Mouse (Mus musculus): ENCODE measurements around the gene Mms19.
A peak's percentile ranks its signal among the peaks of the same experiment; 100 is the strongest.

The Mms19 gene

DNA sequence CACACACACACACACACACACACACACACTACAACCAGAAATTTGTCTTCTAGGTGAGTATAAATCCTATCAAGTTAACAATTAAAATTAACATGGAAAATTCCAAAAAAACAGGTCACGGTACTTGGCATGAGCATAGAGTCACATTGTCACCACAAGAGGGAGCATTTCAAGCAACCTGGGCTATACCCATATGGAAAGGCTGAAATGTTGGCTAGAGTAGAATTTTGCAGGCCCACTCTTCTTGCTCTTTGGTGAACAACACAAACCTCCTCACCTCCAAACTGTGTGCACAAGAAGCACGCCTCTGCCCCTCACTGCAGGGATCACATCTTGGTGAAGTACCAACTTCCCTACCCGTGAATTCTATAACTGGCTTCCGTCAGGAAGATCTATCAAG is 82.1 kb downstream of the Mms19 start:
- DNase-seq, result no peak

DNA sequence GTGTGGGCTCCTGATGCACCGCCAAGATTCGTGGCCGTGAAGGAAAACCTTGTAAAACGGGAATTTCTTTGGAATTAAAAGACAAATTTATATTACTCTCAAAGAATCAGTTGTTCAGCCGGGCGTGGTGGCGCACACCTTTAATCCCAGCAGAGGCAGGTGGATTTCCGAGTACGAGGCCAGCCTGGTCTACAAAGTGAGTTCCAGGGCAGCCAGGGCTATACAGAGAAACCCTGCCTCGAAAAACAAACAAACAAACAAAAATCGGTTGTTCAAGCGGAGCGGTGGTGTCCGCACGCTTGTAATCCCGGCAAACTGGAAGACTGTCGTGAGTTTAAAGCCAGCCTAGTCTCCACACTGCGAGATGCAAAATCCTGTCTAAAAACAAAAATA is 84.6 kb downstream of the Mms19 start:
- no peak for DNase-seq

DNA sequence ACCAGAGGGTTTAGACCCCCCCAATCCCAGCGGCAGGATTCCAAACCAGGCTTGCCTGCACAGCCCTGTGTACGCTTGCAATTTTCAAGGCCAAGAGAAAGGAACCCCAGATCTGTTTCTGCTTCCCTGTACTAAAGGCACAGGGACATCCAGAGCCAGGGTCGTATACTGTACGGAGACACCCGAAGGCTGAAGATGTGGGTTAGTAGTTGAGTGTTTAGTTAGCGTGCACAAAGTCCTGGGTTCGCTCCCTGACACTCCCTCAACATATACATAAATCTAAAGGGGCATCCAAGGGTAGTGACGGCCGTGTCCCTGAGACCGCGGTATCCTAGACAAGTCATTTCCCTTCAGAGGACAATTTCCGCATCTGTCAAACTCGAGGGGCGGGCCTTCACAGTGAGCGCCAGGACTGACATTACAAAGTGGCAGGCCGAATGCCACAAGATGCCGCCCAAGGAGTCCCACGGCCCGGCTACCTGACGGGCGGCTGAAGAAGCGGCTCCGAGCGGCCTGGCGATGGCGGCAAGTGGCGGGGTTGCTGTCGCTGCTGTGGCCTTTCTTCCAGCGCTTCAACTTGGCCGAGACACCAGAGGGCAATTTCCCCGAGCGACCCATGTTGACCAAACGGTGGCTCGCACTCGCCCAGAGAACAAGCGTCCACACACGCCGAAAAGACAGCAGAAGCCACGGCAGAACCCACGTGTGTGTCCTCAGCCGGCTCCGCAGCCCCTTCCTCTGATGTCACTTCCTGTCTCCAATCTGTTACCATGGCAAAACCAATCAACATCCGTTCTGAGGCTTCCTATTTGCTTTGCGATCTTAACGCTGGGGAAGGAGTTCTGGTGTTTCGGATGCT is 85.3 kb downstream of the Mms19 start, which contains the start of gene Rrp12:
TSS of gene Rrp12 (minus strand) at position 714 of the 859 bp plus-strand sequence.
- peak; percentile 49 to 76 for DNase-seq

DNA sequence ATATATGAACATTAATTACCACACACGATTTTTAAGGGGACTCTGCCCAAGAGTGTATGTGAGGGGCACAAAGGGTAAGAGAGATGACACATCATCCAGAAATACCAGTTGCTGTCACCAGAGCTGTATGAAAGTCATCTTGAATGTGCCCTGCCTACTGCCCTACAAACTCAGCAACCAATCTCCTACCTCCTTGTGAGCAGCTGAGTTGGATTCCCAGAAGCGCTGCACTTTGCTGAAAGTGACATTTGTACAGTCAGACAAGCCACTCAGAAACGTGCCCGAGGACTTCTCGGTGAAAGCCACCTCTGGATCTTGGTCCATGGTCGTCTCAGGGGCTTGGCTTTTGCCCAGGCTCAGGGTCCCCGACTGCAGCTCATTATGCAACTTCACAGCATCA is 86.0 kb downstream of the Mms19 start:
- no peak for DNase-seq

All from thymus, adult 18-20 months (tissue).